Mouse (Mus musculus): ENCODE results near the gene Dlgap1.

- TF ChIP-seq EP300 (IDR thresholded peaks at IDR 0.05; ENCODE audit: low read depth) (no peak), CTCF (IDR thresholded peaks at IDR 0.05; ENCODE audit: low read depth) (no peak)
Measured at GRCm38 (mm10) chr17:70605659-70606058, 636.8 kb downstream of the Dlgap1 start.
